Mouse (Mus musculus) forebrain, postnatal 0 days (tissue): ENCODE measurements at regions not wholly inside any gene's neighbourhood (a gene's known extent, or its start where the extent isn't known, plus 50 kb on each side); places are given as distances from the start of the nearest gene placed in this dataset.

ENCODE experiments used
- ATAC-seq: fragments of 200-750 bp; cut with Nextera tagmentation; 2 replicates; pipeline ENCODE4 v1.8.0; 2017; ENCODE audit warnings: mild to moderate bottlenecking, moderate library complexity
- DNase-seq: peaks from one replicate; pipeline ENCODE4 v3.0.0-alpha.2; 2015
- H3K27ac ChIP-seq: fragments of 300-500 bp; sonication (generic); 2 replicates; pipeline ENCODE4 v1.5.1; 2014; ENCODE audit warnings: low read depth, mild to moderate bottlenecking, antibody characterized with exemption, low read length, moderate library complexity, mixed read lengths
- H3K27me3 ChIP-seq: fragments of 300-500 bp; sonication (generic); 2 replicates; pipeline ENCODE4 v1.6.1; 2014; ENCODE audit warnings: mild to moderate bottlenecking, low read length, mixed read lengths; ENCODE audit not compliant: insufficient read depth
- H3K36me3 ChIP-seq: fragments of 300-500 bp; sonication (generic); 2 replicates; pipeline ENCODE4 v1.6.1; 2014; ENCODE audit warnings: mild to moderate bottlenecking, moderate library complexity; ENCODE audit not compliant: insufficient read depth
- H3K4me1 ChIP-seq: fragments of 300-500 bp; sonication (generic); 2 replicates; pipeline ENCODE4 v1.6.1; 2014; ENCODE audit warnings: antibody characterized with exemption; ENCODE audit not compliant: insufficient read depth
- H3K4me2 ChIP-seq: fragments of 300-500 bp; sonication (generic); 2 replicates; pipeline ENCODE4 v1.6.1; 2014; ENCODE audit warnings: low read depth, mild to moderate bottlenecking, moderate library complexity
- H3K4me3 ChIP-seq: fragments of 300-500 bp; sonication (generic); 2 replicates; pipeline ENCODE4 v1.5.1; 2014; ENCODE audit warnings: low read depth, low read length, mixed read lengths
- H3K9ac ChIP-seq: fragments of 300-500 bp; sonication (generic); 2 replicates; pipeline ENCODE4 v1.6.1; 2014; ENCODE audit warnings: mild to moderate bottlenecking
- H3K9me3 ChIP-seq: fragments of 300-500 bp; sonication (generic); 2 replicates; pipeline ENCODE4 v1.6.1; 2016; ENCODE audit warnings: low read length
- CTCF ChIP-seq: sonication (generic); IDR thresholded peaks from 2 replicates; pipeline ENCODE4 v1.5.1; 2016; ENCODE audit warnings: antibody characterized with exemption, control low read depth, low read depth
- WGBS: fragments of 180-500 bp; shearing (Covaris S2); extraction: QIAGEN DNeasy Blood & Tissue Kit; methylation state at CpG from one replicate; pipeline ENCODE4 v1.1.7; 2014; 5-methylcytosine and 5-hydroxymethylcytosine counted together

DNA sequence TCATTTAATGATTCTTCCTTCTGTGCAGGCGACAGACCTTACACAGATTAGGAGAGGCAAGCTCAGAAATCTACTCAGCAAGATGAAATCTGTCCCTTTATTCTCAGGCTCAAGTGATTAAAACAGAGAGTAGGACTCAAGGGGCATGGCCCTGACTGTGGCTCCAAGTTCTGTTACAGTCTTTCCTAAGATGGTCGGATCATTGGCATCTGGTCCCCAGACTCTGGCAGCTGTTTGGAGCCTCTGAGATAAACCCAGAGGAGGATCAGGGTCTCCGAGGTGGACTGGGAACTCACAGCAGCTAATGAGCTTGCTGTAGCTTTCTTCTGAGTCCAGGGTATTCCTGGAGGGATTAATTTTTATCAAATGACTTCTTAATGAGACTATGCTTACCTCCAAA, 51.7 kb upstream of the Hs3st2 start:
- no peak for ATAC-seq
- no peaks in the 10 kb centered on the region for H3K36me3 ChIP-seq
- DNase-seq: no peak
- no peak overlapping the region for H3K4me3 ChIP-seq
- no peak for TF ChIP-seq CTCF
- H3K27ac ChIP-seq: no peak overlapping the region
- H3K4me2 ChIP-seq: no peak overlapping the region
- H3K9me3 ChIP-seq: no peaks in the 10 kb centered on the region
- H3K4me1 ChIP-seq: no peaks in the 10 kb centered on the region
- no peaks in the 10 kb centered on the region; the same call in none of the 2 replicates for H3K27me3 ChIP-seq
- 56% methylated on average over 3 of the region's 3 CpGs for WGBS
- H3K9ac ChIP-seq: no peak overlapping the region
